Mouse (Mus musculus): ENCODE measurements around the gene Ccl22. TPM values are rescaled to one million over a fixed set of nuclear protein-coding genes. Genes with fewer than 3 reads are reported as not detected.

Ccl22 gene
- polyA plus RNA-seq, 1 experiment from 2014 or later, result not detected

DNA sequence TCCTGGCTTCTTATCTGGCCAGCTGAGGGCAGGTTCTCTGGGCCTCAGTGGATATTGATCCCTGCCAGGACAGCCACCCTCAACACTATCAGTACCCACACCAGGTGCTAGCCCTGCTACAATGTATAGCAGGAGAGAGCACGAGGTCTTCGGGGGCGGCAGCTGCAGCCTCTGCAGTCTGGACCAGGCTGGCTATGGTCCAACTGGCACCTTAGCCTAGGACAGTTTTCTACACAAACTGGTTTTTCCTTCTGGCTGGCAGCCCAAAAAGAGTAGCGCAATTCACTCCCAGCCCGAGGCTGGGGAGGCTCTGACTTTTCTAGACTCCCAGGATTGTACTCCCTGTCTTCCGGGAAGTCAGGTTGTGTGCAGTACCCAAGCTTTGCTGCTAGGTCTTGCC is 25.6 kb downstream of the Ccl22 start:
- 50% methylated on average over 6 of the region's 6 CpGs for WGBS
- Histone ChIP-seq H3K27me3 (peaks cover 70% of the 10 kb centered on the region), H3K4me1 (peaks cover 30% of the 10 kb centered on the region), H3K9me3 (replicated peaks) (no peaks in the 10 kb centered on the region), H3K4me3 (replicated peaks) (no peak overlapping the region), H3K9ac (0 out of 2 replicates have a peak overlapping the region, but pooled peaks have one; percentile 23), H3K4me2 (no peak overlapping the region), H3K27ac (0 out of 2 replicates have a peak overlapping the region, but pooled peaks have one; percentile 64), H3K36me3 (no peaks in the 10 kb centered on the region)
- ATAC-seq (replicated peaks; ENCODE audit: low FRiP score), result no peak

DNA sequence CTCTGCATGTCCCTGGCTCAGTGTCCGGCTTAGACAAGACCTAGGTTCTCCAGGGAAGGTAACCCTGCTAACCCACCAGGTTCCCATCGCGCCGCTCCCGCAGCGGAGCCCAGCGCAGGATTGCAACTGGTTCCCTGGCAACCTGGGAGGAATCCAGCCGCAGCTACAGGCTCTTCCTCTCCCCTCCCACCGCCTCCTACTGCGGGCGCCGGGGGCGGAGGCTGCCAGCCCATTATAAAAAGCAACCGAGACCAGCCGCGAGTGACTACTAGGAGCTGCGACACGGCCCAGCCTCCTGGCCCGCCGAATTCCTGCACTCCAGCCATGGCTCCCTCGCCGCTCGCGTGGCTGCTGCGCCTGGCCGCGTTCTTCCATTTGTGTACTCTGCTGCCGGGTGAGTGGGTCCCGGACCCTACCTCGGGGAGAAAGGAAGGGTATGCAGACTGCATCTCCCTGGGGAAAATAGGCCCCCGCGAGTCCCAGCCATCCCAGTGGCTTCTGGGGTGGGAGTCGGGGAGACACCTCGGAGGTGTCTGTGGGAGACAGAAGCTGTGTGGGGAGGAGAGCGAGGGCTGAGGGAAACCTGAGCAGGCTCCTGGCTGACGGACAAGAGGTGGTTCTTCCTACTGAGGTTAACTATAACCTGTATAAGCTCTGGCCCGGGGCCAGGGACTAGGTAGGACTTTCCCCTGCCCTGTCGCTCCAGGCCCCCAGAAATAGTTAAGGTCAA is 26.7 kb downstream of the Ccl22 start, which contains the start of gene Cx3cl1:
TSS of gene Cx3cl1 (plus strand) at position 69 of the 730 bp plus-strand sequence.
- ATAC-seq (replicated peaks; ENCODE audit: low FRiP score), result peak; percentile 93
- H3K4me1 ChIP-seq, result peaks cover 30% of the 10 kb centered on the region
- H3K9me3 ChIP-seq (replicated peaks), result no peaks in the 10 kb centered on the region
- peak within 1 kb of the TSS; percentile 94 for H3K4me2 ChIP-seq
- no peaks in the 10 kb centered on the region for H3K36me3 ChIP-seq
- peak within 1 kb of the TSS; percentile 58 for H3K4me3 ChIP-seq (replicated peaks)
- under 1% methylated on average over 38 of the region's 38 CpGs for WGBS
- H3K9ac ChIP-seq, result peak within 1 kb of the TSS; percentile 57
- H3K27ac ChIP-seq, result 0 out of 2 replicates have a peak within 1 kb of the TSS, but pooled peaks have one; percentile 64
- H3K27me3 ChIP-seq, result peaks cover 68% of the 10 kb centered on the region

DNA sequence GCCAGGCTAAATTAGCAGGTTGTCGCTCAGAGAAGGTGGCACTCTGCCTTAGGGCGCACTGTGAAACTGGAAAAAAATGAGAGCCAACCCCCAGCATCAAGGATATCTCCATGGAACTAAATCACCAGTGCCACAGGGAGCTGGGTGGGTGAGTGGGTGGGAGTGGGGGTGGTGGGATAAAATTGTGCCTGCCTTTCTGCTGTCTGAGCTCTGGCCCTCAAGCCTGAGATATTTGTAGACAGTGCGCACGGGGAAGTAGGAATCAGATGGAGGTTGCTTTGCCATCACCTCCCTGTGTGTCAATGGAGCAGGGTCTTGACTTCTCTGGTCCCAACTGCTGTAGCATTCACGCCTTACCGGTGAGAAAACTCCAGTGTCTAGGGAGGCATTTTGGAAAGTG is 27.7 kb downstream of the Ccl22 start:
- no peak for ATAC-seq (replicated peaks; ENCODE audit: low FRiP score)
- Histone ChIP-seq H3K27ac (no peak overlapping the region), H3K4me3 (replicated peaks) (peak overlapping the region; percentile 58; the same call in 1 of the 2 replicates), H3K9ac (no peak overlapping the region), H3K9me3 (replicated peaks) (no peaks in the 10 kb centered on the region), H3K4me2 (peak overlapping the region; percentile 94), H3K36me3 (no peaks in the 10 kb centered on the region), H3K4me1 (peaks cover 34% of the 10 kb centered on the region), H3K27me3 (peaks cover 62% of the 10 kb centered on the region)
- 49% methylated on average over 6 of the region's 6 CpGs for WGBS

DNA sequence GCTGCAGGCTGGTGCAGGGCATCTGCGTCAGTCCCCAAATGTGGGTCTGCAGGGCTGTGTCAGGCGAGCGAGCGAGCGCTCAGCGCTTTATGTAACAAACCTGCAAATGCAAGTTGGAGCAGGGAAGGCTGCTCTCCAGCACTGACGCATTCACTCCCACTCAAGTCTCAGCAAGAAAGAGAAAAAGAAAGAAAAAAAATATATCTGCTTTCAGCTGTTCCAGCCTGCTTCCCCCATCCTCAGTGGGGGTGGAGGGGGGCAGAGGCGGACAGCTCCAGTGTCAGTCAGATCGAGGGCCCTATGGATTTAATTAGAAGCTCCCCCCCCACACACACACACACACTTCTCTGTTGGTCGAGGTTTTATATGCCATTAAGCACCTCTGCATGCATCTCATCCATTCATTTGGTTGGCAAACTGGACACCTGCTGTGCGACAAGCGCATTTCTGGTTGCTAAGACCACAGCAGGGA is 28.3 kb downstream of the Ccl22 start:
- H3K9ac ChIP-seq, result no peak overlapping the region
- no peak overlapping the region for H3K27ac ChIP-seq
- 30% methylated on average over 12 of the region's 12 CpGs for WGBS
- no peaks in the 10 kb centered on the region for H3K9me3 ChIP-seq (replicated peaks)
- peaks cover 60% of the 10 kb centered on the region for H3K27me3 ChIP-seq
- no peak overlapping the region for H3K4me3 ChIP-seq (replicated peaks)
- no peak for ATAC-seq (replicated peaks; ENCODE audit: low FRiP score)
- H3K4me2 ChIP-seq, result 0 out of 2 replicates have a peak overlapping the region, but pooled peaks have one; percentile 14
- H3K4me1 ChIP-seq, result peaks cover 41% of the 10 kb centered on the region
- H3K36me3 ChIP-seq, result no peaks in the 10 kb centered on the region

DNA sequence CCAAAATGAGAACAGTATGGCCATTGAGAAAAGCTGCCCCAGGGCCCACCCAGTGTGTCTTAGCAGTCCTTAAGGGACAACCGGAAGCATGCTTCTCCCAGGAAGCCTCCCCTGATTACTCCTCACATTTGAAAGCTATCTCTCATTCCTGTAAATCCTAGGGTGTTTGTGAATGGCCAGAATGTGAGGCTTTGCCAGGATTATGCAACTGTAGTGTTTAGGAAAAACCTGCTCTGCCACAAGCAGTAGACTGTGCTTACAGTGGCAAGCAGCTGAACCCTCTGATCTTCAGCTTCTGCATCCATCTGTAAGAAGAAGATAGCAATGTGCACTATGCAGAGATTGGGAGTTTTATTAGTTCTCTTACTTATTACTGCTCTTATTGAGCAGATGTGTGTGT is 29.2 kb downstream of the Ccl22 start:
- WGBS, result 89% methylated on average over 1 of the region's 1 CpGs
- Histone ChIP-seq H3K27ac (no peak overlapping the region), H3K9me3 (replicated peaks) (no peaks in the 10 kb centered on the region), H3K27me3 (peaks cover 51% of the 10 kb centered on the region), H3K36me3 (no peaks in the 10 kb centered on the region), H3K9ac (no peak overlapping the region), H3K4me2 (no peak overlapping the region), H3K4me1 (peaks cover 49% of the 10 kb centered on the region), H3K4me3 (replicated peaks) (no peak overlapping the region)
- no peak for ATAC-seq (replicated peaks; ENCODE audit: low FRiP score)

DNA sequence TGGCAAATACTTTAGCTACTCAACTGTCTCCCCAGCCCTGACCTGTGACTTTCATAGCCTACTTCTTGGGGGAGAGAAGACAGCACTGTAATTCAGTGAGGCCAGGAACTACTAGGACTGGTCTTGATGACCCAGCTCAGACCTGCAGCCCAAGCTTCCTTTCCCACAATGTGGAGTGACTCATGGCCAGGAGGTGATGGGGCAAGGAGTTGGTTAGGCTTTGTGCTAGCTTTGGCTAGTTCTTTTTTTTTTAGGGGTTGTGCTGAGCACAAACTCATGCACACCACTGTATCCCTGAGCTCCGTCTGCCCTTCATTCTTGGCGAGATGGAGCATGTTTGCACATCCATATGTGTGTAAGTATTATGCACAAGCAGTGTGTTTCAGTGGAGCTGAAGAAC is 31.0 kb downstream of the Ccl22 start:
- 85% methylated on average over 2 of the region's 2 CpGs for WGBS
- no peak for ATAC-seq (replicated peaks; ENCODE audit: low FRiP score)
- Histone ChIP-seq H3K9ac (no peak overlapping the region), H3K27me3 (peaks cover 38% of the 10 kb centered on the region), H3K27ac (no peak overlapping the region), H3K9me3 (replicated peaks) (no peaks in the 10 kb centered on the region), H3K36me3 (no peaks in the 10 kb centered on the region), H3K4me3 (replicated peaks) (no peak overlapping the region), H3K4me1 (peaks cover 47% of the 10 kb centered on the region), H3K4me2 (no peak overlapping the region)

DNA sequence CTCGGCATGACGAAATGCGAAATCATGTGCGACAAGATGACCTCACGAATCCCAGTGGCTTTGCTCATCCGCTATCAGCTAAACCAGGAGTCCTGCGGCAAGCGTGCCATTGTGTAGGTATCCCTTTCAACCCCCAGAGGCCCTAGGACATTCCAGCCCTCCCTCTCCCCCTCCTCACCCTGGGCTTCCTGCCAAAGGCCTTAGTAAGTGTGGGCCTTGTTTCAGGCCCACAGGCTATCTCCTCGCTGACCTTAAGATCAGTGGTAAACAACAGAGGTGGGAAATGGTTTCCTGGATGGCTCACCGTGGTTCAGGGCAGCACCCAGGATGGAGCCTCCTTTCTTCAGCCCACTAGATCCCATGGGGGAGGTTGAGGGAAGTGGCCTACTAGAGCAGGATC is 32.6 kb downstream of the Ccl22 start:
- Histone ChIP-seq H3K4me3 (replicated peaks) (no peak overlapping the region), H3K27ac (peak overlapping the region; percentile 82), H3K27me3 (peaks cover 21% of the 10 kb centered on the region), H3K4me1 (peaks cover 39% of the 10 kb centered on the region), H3K9me3 (replicated peaks) (no peaks in the 10 kb centered on the region), H3K9ac (no peak overlapping the region), H3K4me2 (0 out of 2 replicates have a peak overlapping the region, but pooled peaks have one; percentile 19), H3K36me3 (no peaks in the 10 kb centered on the region)
- ATAC-seq (replicated peaks; ENCODE audit: low FRiP score), result no peak
- 66% methylated on average over 10 of the region's 10 CpGs for WGBS

DNA sequence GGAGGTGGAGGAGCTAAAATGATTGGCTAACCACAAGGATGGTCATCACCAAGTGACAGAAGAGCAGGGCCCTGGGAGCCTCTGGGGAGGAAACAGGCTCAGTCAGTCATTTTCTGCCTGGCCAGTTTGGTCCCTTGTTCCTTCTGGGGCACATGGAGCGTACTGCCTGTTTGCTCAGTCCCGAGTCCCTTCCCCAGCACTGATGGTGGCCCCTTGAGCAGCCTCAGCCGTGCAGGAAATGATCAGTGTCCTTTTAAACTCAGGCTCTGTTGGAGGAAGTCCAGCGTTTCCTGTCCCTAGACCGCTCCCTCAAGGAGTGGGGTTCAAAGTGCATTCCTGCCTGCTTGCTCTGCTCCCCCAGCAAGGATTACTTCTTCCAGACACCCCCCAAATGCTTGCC is 33.1 kb downstream of the Ccl22 start:
- 24% methylated on average over 5 of the region's 5 CpGs for WGBS
- H3K4me2 ChIP-seq, result 0 out of 2 replicates have a peak overlapping the region, but pooled peaks have one; percentile 19
- no peak overlapping the region for H3K9ac ChIP-seq
- H3K4me3 ChIP-seq (replicated peaks), result no peak overlapping the region
- peaks cover 16% of the 10 kb centered on the region for H3K27me3 ChIP-seq
- ATAC-seq (replicated peaks; ENCODE audit: low FRiP score), result peak; percentile 59; the same call in 1 of the 2 replicates
- H3K36me3 ChIP-seq, result no peaks in the 10 kb centered on the region
- H3K27ac ChIP-seq, result peak overlapping the region; percentile 82
- peaks cover 38% of the 10 kb centered on the region for H3K4me1 ChIP-seq
- H3K9me3 ChIP-seq (replicated peaks), result no peaks in the 10 kb centered on the region

DNA sequence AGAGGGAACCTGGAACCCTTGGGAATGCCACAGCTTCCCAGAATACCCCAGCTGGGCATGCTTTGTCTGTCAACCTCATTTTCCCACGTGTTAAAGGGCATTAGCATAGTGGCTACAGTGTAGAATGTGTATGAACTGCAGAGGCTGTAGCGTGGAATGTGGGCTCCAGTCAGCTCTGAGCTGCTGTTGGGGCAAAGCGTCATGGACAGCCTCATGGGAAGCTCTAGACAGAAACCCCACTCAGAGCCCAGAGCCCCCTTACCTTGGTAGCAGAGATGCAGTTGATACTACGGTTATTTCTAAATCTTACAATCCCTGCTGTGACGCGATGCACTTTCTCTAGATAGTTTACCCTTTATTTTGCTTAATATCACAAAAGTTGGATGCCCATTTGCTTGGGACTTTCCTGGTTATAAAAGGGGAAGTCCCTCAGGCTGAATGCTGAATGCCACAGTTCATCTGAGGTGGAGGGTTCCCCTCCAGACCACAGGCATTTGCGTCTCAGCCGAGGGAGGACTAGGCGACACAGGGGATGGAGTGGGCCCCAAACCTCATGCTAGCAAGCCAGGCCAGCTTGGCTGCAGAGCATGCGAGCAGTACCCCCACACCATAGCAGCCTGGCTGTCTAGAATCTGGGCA is 33.6 kb downstream of the Ccl22 start:
- H3K4me1 ChIP-seq, result peaks cover 32% of the 10 kb centered on the region
- no peak overlapping the region for H3K4me3 ChIP-seq (replicated peaks)
- H3K27me3 ChIP-seq, result peaks cover 11% of the 10 kb centered on the region
- 65% methylated on average over 10 of the region's 10 CpGs for WGBS
- peak overlapping the region; percentile 82 for H3K27ac ChIP-seq
- H3K36me3 ChIP-seq, result no peaks in the 10 kb centered on the region
- no peaks in the 10 kb centered on the region for H3K9me3 ChIP-seq (replicated peaks)
- ATAC-seq (replicated peaks; ENCODE audit: low FRiP score), result no peak; the same call in 1 of the 2 replicates
- no peak overlapping the region for H3K9ac ChIP-seq
- no peak overlapping the region for H3K4me2 ChIP-seq

DNA sequence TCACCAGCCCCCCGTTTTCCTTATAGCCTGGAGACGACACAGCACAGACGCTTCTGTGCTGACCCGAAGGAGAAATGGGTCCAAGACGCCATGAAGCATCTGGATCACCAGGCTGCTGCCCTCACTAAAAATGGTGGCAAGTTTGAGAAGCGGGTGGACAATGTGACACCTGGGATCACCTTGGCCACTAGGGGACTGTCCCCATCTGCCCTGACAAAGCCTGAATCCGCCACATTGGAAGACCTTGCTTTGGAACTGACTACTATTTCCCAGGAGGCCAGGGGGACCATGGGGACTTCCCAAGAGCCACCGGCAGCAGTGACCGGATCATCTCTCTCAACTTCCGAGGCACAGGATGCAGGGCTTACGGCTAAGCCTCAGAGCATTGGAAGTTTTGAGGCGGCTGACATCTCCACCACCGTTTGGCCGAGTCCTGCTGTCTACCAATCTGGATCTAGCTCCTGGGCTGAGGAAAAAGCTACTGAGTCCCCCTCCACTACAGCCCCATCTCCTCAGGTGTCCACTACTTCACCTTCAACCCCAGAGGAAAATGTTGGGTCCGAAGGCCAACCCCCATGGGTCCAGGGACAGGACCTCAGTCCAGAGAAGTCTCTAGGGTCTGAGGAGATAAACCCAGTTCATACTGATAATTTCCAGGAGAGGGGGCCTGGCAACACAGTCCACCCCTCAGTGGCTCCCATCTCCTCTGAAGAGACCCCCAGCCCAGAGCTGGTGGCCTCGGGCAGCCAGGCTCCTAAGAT is 34.3 kb downstream of the Ccl22 start:
- peaks cover 4% of the 10 kb centered on the region for H3K27me3 ChIP-seq
- H3K4me2 ChIP-seq, result no peak overlapping the region
- no peaks in the 10 kb centered on the region for H3K9me3 ChIP-seq (replicated peaks)
- ATAC-seq (replicated peaks; ENCODE audit: low FRiP score), result no peak
- peaks cover 31% of the 10 kb centered on the region for H3K4me1 ChIP-seq
- 89% methylated on average over 16 of the region's 16 CpGs for WGBS
- H3K9ac ChIP-seq, result no peak overlapping the region
- H3K4me3 ChIP-seq (replicated peaks), result no peak overlapping the region
- H3K36me3 ChIP-seq, result no peaks in the 10 kb centered on the region
- H3K27ac ChIP-seq, result peak overlapping the region; percentile 82; the same call in 1 of the 2 replicates

DNA sequence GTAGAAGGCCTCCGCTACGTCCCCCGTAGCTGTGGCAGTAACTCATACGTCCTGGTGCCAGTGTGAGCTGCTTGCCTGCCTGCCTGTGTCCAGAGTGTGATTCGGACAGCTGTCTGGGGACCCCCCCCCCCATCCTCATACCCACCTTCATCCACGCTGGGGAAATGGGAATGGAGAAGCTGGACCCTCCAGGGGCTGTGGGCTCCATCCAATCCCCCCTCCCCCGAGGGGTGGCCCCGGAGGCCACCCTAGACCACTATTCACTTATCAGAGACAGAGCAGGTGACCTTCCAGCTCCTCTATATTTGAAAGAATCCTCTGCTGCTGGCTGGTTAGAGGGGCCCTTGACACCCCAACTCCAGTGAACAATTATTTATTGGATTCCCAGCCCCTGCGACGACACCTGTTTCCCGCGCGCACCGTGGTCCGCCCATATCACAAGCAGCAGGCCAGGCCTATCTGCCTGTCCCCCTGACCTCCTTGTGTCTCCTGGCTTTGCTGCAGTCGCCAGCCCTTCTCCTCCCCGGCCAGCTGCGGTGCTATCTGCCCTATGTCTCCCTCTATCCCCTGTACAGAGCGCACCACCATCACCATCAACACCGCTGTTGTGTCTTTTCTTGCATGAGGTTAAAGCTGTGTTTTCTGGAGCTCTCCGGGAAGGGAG is 35.2 kb downstream of the Ccl22 start:
- ATAC-seq (replicated peaks; ENCODE audit: low FRiP score), result no peak
- 85% methylated on average over 21 of the region's 21 CpGs for WGBS
- Histone ChIP-seq H3K4me1 (peaks cover 31% of the 10 kb centered on the region), H3K36me3 (no peaks in the 10 kb centered on the region), H3K9ac (no peak overlapping the region), H3K27me3 (no peaks in the 10 kb centered on the region), H3K4me2 (no peak overlapping the region), H3K9me3 (replicated peaks) (no peaks in the 10 kb centered on the region), H3K27ac (no peak overlapping the region), H3K4me3 (replicated peaks) (no peak overlapping the region)

All from kidney, embryonic 15.5 days (tissue).